Mouse (Mus musculus): Measurements from ENCODE around the gene Borcs5. TPM values are rescaled to one million over a fixed set of nuclear protein-coding genes. Genes with fewer than 3 reads are reported as not detected.

Borcs5 gene
- polyA plus RNA-seq, 1 experiment from 2014 or later = 16.2 TPM

DNA sequence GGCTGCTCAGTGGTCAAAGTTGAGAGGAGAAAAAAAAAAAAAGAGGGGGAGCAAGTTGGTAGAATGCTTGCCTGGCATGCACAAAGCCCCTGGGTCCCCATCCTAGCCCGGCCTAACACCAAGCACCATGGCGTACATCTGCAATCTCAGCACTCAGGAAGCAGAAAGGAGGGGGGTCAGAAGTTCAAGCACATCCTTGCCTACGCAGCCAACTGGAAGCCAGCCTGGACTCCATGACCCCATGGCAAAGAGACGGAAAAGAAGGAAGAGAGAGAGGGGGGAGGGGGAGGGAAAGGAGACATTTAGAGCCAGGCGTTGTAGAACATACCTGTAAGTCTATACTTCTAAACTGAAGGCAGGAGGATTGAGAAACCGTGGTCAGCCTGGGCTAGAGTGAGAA lies 32.8 kb upstream of the Borcs5 start:
- peaks cover 35% of the 10 kb centered on the region for H3K4me1 ChIP-seq (ENCODE audit: insufficient read depth, low read length)
- no peak for ATAC-seq (ENCODE audit: low FRiP score, low TSS enrichment)
- 0 out of 2 replicates have a peak overlapping the region, but pooled peaks have one; percentile 13 for H3K9ac ChIP-seq (replicated peaks; ENCODE audit: low read length)
- no peaks in the 10 kb centered on the region for H3K36me3 ChIP-seq (ENCODE audit: insufficient read depth, low read length)
- no peaks in the 10 kb centered on the region for H3K9me3 ChIP-seq (ENCODE audit: low read length)
- H3K4me3 ChIP-seq (ENCODE audit: low read length) = no peak overlapping the region
- WGBS = 29% methylated on average over 6 of the region's 6 CpGs
- H3K27ac ChIP-seq (ENCODE audit: low read length) = peak overlapping the region; percentile 66
- no peak overlapping the region for H3K4me2 ChIP-seq (replicated peaks; ENCODE audit: low read depth, low read length)
- no peaks in the 10 kb centered on the region for H3K27me3 ChIP-seq (ENCODE audit: insufficient read depth, low read length)

DNA sequence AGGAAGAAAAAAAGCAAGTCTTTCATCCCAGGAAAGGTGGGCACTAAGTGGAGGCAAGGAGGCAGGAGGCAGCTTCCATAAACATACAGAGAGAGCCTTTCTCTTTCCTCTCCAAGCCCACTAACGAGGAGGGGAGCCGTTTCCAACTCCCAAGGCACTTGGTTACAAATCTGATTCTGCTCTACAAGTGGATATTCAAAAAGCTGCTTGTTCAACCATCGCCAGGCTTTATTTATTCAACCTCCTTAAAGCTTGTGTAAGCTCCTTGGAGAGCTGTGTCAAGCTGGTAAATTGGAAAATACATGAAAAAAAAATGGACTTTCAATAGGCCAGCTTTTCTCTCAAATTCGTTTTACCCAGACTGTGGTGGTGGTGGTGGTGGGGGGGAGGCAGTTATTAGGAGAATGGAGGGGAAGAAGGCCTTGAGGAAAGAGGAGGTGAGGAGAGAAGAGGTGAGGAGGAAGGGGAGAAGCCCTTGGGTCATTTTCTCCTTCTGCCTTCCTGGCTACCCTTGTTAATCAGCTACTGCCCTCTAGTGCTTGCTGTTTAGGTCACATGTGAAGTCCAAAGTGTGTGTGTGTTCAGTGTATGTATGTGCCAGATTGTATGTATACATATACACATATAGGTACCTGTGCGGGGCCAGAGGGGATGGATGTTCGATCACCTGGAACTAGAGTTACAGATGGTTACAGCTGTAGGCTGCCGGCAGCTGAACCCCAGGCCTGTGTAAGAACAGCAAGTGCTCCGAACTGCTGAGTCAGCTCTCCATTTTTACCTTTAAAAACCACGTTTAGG lies 32.2 kb upstream of the Borcs5 start:
- Histone ChIP-seq H3K4me2 (replicated peaks; ENCODE audit: low read depth, low read length) (no peak overlapping the region), H3K36me3 (ENCODE audit: insufficient read depth, low read length) (no peaks in the 10 kb centered on the region), H3K9me3 (ENCODE audit: low read length) (no peaks in the 10 kb centered on the region), H3K4me1 (ENCODE audit: insufficient read depth, low read length) (peaks cover 29% of the 10 kb centered on the region), H3K4me3 (ENCODE audit: low read length) (no peak overlapping the region), H3K27ac (ENCODE audit: low read length) (peak overlapping the region; percentile 66), H3K9ac (replicated peaks; ENCODE audit: low read length) (0 out of 2 replicates have a peak overlapping the region, but pooled peaks have one; percentile 13), H3K27me3 (ENCODE audit: insufficient read depth, low read length) (no peaks in the 10 kb centered on the region)
- WGBS = 38% methylated on average over 9 of the region's 9 CpGs
- ATAC-seq (ENCODE audit: low FRiP score, low TSS enrichment) = peak; percentile 66

DNA sequence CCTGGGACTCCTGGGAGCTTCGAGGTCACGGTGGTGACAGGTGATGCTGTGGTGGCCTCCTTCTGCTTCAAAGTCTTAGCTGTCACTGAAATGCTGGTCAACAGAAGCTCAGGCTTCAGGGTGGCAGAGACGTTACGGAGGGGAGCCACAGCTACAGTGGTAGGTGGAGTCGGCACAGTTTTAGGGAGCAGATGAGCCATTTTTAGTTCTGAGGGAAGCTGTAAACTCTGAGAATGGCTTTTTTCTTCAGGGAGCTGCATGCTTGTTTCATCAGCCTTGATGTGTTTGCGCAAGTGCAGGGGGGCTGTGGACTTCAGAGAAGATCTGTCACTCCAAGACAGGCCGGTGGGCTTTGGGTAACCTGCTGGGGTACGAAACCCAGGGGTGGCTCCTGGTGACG lies 28.9 kb upstream of the Borcs5 start:
- H3K9me3 ChIP-seq (ENCODE audit: low read length) = no peaks in the 10 kb centered on the region
- no peak overlapping the region for H3K4me3 ChIP-seq (ENCODE audit: low read length)
- H3K9ac ChIP-seq (replicated peaks; ENCODE audit: low read length) = no peak overlapping the region
- ATAC-seq (ENCODE audit: low FRiP score, low TSS enrichment) = no peak
- peaks cover 32% of the 10 kb centered on the region for H3K4me1 ChIP-seq (ENCODE audit: insufficient read depth, low read length)
- no peak overlapping the region for H3K4me2 ChIP-seq (replicated peaks; ENCODE audit: low read depth, low read length)
- no peak overlapping the region for H3K27ac ChIP-seq (ENCODE audit: low read length)
- no peaks in the 10 kb centered on the region for H3K27me3 ChIP-seq (ENCODE audit: insufficient read depth, low read length)
- no peaks in the 10 kb centered on the region for H3K36me3 ChIP-seq (ENCODE audit: insufficient read depth, low read length)
- 70% methylated on average over 9 of the region's 9 CpGs for WGBS

DNA sequence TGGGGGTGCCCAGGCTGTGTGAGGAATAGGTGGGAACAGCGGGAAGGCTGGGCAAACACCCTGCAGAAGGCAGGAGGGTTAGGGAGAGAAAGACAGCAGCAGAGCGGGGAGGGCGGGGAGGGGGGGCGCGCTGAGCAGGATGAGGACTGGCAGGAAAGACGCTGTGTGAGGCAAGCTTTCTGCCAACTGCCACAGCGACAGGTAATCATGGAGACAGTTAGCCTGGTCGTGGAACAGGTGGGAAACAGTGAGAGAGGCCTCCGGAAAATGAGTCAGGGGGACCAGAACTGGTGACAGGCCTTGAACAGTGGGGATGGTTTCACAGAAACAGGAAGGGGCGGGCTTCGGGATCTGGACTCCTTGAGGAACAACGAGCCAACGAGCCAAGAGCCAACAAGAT lies 27.4 kb upstream of the Borcs5 start:
- Histone ChIP-seq H3K27me3 (ENCODE audit: insufficient read depth, low read length) (no peaks in the 10 kb centered on the region), H3K27ac (ENCODE audit: low read length) (no peak overlapping the region), H3K4me2 (replicated peaks; ENCODE audit: low read depth, low read length) (no peak overlapping the region), H3K9ac (replicated peaks; ENCODE audit: low read length) (no peak overlapping the region), H3K4me3 (ENCODE audit: low read length) (no peak overlapping the region), H3K9me3 (ENCODE audit: low read length) (no peaks in the 10 kb centered on the region), H3K4me1 (ENCODE audit: insufficient read depth, low read length) (peaks cover 26% of the 10 kb centered on the region), H3K36me3 (ENCODE audit: insufficient read depth, low read length) (no peaks in the 10 kb centered on the region)
- no peak for ATAC-seq (ENCODE audit: low FRiP score, low TSS enrichment)
- WGBS = 79% methylated on average over 13 of the region's 13 CpGs

DNA sequence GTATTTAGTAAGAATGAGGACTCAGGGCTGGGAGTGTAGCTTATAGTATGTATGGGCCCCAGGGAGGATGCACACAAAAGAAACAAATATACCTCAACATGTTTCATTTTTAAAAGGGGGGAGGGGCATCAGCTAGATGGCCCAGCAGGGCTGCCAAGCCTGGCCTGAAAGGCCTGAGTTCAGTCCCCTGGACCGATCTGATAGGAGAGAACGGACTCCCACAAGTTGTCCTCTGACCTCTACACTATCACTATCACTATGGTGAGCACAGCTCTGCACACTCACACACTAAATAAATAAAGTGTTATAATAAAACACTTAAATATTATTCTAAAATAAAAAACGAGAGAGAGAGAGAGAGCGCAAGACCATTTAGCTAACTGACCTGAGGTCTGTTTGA lies 25.0 kb upstream of the Borcs5 start:
- WGBS = 27% methylated on average over 4 of the region's 4 CpGs
- peak overlapping the region; percentile 40 for H3K4me2 ChIP-seq (replicated peaks; ENCODE audit: low read depth, low read length)
- peak; percentile 50; the same call in 1 of the 2 replicates for ATAC-seq (ENCODE audit: low FRiP score, low TSS enrichment)

DNA sequence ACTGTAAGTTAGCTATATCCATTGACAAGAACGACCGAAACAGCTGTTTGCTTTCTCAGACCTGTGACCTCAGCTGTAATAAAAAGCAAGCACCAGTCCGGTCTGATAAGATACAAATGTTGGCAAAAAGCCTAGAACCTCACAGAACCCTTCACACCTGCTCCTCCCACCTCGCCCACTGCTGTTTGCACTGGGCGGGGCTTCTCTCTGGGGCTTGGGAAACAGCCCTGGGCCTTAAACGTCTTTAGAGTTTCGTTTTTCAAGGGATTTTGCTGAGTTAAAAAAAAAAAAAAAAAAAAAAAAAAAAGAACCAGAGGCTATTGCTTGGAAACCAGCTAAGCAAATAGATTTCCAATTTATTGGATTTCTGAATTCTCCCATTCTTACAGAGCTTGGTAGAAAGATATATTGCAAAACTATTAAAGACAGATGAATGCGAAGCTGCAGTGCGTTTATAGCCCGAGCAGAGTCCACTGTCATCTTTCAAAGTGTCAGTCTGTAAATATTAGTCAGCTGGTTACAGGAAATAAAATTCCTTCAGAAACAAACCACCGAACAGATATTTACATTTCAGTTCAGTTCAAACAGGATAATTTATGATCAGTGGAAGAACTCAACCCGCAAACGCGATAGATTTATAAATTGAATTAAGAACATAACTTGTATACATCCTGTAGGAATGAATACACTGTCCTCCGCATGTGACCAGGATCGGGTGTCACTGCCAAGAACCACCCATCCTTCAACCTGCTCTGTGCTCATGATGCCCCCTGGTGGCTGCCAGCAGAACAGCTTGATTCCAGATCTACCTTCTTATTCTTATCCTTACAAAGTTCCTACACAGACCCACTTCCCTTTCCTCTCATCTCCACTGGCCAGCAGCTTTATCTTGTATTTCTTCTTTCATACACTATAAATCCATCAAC lies 24.3 kb upstream of the Borcs5 start:
- Histone ChIP-seq H3K9me3 (ENCODE audit: low read length) (no peaks in the 10 kb centered on the region), H3K4me3 (ENCODE audit: low read length) (no peak overlapping the region), H3K36me3 (ENCODE audit: insufficient read depth, low read length) (no peaks in the 10 kb centered on the region), H3K9ac (replicated peaks; ENCODE audit: low read length) (no peak overlapping the region), H3K27ac (ENCODE audit: low read length) (no peak overlapping the region), H3K27me3 (ENCODE audit: insufficient read depth, low read length) (no peaks in the 10 kb centered on the region), H3K4me2 (replicated peaks; ENCODE audit: low read depth, low read length) (peak overlapping the region; percentile 40), H3K4me1 (ENCODE audit: insufficient read depth, low read length) (peaks cover 14% of the 10 kb centered on the region; the same call in 1 of the 2 replicates)
- ATAC-seq (ENCODE audit: low FRiP score, low TSS enrichment) = peak; percentile 69
- 6% methylated on average over 16 of the region's 16 CpGs for WGBS

More for the DNA sequence above, 25.0 kb upstream of the Borcs5 start:
- H3K27ac ChIP-seq (ENCODE audit: low read length) = no peak overlapping the region
- H3K27me3 ChIP-seq (ENCODE audit: insufficient read depth, low read length) = no peaks in the 10 kb centered on the region
- H3K4me3 ChIP-seq (ENCODE audit: low read length) = no peak overlapping the region
- no peaks in the 10 kb centered on the region for H3K36me3 ChIP-seq (ENCODE audit: insufficient read depth, low read length)
- H3K9me3 ChIP-seq (ENCODE audit: low read length) = no peaks in the 10 kb centered on the region
- H3K9ac ChIP-seq (replicated peaks; ENCODE audit: low read length) = no peak overlapping the region
- H3K4me1 ChIP-seq (ENCODE audit: insufficient read depth, low read length) = peaks cover 18% of the 10 kb centered on the region

DNA sequence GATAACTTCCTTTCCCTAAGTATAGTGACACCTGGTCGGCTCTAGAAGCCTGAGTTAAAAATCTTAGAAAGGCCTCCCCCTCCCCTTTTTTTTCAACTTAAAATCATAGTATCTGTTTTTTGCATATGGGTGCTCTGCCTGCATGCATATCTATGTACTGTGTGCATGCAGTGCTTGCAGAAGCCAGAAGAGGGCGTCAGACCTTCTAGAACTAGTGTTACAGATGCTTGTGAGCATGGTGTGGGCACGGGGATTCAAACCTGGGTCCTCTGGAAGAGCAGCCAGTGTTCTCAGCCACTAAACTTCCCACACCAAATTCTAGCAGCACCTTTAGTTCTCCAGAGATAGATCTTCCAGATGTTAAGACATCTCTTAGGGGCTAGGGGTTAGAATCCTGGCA lies 21.7 kb upstream of the Borcs5 start:
- no peak overlapping the region for H3K9ac ChIP-seq (replicated peaks; ENCODE audit: low read length)
- WGBS = 57% methylated on average over 3 of the region's 3 CpGs
- H3K9me3 ChIP-seq (ENCODE audit: low read length) = no peaks in the 10 kb centered on the region
- H3K4me1 ChIP-seq (ENCODE audit: insufficient read depth, low read length) = peaks cover 13% of the 10 kb centered on the region; the same call in 1 of the 2 replicates
- ATAC-seq (ENCODE audit: low FRiP score, low TSS enrichment) = no peak
- no peak overlapping the region for H3K4me2 ChIP-seq (replicated peaks; ENCODE audit: low read depth, low read length)
- no peak overlapping the region for H3K27ac ChIP-seq (ENCODE audit: low read length)
- H3K4me3 ChIP-seq (ENCODE audit: low read length) = no peak overlapping the region
- no peaks in the 10 kb centered on the region for H3K27me3 ChIP-seq (ENCODE audit: insufficient read depth, low read length)
- no peaks in the 10 kb centered on the region for H3K36me3 ChIP-seq (ENCODE audit: insufficient read depth, low read length)

DNA sequence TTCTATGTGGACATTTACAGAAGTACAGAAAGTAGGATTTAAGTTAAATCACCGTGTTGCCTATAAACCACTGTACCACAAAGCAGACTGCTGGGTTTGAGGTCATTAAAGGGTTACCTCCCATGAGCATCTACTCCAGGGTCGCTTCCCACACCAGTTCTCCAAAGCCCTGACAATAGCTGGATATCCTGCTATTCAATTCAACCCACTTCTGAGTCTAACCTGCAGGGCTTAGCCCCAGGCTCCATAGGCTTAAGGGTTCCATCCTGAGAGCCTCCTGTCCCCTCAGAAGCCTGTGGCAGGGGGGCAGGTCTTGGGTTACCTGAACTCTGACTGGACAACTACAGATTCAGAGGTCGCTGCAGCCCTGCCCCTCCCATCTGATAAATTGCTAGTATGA lies 19.2 kb upstream of the Borcs5 start:
- H3K4me3 ChIP-seq (ENCODE audit: low read length) = no peak overlapping the region
- H3K27ac ChIP-seq (ENCODE audit: low read length) = peak overlapping the region; percentile 41; the same call in 1 of the 2 replicates
- no peaks in the 10 kb centered on the region for H3K9me3 ChIP-seq (ENCODE audit: low read length)
- 59% methylated on average over 3 of the region's 3 CpGs for WGBS
- no peaks in the 10 kb centered on the region for H3K27me3 ChIP-seq (ENCODE audit: insufficient read depth, low read length)
- peaks cover 3% of the 10 kb centered on the region; the same call in 1 of the 2 replicates for H3K4me1 ChIP-seq (ENCODE audit: insufficient read depth, low read length)
- ATAC-seq (ENCODE audit: low FRiP score, low TSS enrichment) = no peak
- no peaks in the 10 kb centered on the region for H3K36me3 ChIP-seq (ENCODE audit: insufficient read depth, low read length)
- no peak overlapping the region for H3K4me2 ChIP-seq (replicated peaks; ENCODE audit: low read depth, low read length)
- H3K9ac ChIP-seq (replicated peaks; ENCODE audit: low read length) = no peak overlapping the region

DNA sequence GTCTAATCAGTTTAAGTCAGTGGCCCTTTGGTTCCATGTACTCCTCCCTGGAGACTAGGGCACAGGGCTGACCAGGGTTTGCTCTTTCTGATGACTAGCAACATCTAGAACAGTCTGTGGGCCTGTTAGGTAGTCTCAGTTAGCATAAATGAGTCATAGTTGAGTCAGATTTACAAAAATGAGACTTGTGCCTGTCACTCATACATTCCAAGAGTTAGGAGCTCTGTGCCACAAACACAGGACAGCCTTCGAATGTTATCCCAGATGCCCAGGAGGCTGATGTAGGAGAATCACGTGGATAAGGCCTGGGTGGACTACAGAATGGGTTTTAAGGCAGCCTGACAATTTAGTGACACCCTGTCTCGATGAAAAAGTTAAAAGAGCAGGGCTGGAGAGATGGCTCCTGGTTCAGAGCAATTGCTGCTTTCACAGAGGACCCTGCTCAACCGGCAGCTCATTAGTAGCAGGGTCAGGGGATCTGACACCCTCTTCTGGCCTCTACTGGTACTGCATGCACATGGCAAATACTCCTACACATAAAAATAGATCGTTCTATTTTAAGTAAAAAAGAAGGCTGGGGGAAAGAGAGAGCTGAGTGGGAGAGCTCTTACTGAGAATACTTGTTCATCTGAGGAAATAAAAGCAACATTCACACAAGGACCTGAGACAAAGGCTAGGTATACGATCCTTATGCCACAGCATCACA lies 18.3 kb upstream of the Borcs5 start:
- Histone ChIP-seq H3K36me3 (ENCODE audit: insufficient read depth, low read length) (no peaks in the 10 kb centered on the region), H3K4me2 (replicated peaks; ENCODE audit: low read depth, low read length) (no peak overlapping the region), H3K27me3 (ENCODE audit: insufficient read depth, low read length) (no peaks in the 10 kb centered on the region), H3K9me3 (ENCODE audit: low read length) (no peaks in the 10 kb centered on the region), H3K4me3 (ENCODE audit: low read length) (no peak overlapping the region), H3K27ac (ENCODE audit: low read length) (peak overlapping the region; percentile 41; the same call in 1 of the 2 replicates), H3K4me1 (ENCODE audit: insufficient read depth, low read length) (no peaks in the 10 kb centered on the region), H3K9ac (replicated peaks; ENCODE audit: low read length) (no peak overlapping the region)
- ATAC-seq (ENCODE audit: low FRiP score, low TSS enrichment) = no peak
- WGBS = 67% methylated on average over 6 of the region's 6 CpGs

Data from kidney, embryonic 16.5 days (tissue).